In genomic region chr1:143096904-143097303, GRCm38 (mm10) we compare ENCODE assay signal across 20 mouse cellular contexts.
"Had no signal": no experiment of that assay in that cellular context is flagged by ENCODE, and none has a peak within 500 bp of the region (broad histone marks: within the 10 kb centered on the region; RNA-seq: fewer than 3 reads in every experiment).

No protein-coding gene starts in this region.

- H3K27ac ChIP-seq: liver, embryonic 15.5 days; lung, embryonic 15.5 days; macrophage; midbrain, embryonic 13.5 days; midbrain, embryonic 15.5 days; neural tube, embryonic 12.5 days had no signal

- H3K4me2 ChIP-seq: liver, embryonic 15.5 days; lung, embryonic 15.5 days; midbrain, embryonic 11.5 days; midbrain, embryonic 13.5 days; midbrain, embryonic 15.5 days; neural tube, embryonic 12.5 days had no signal

- H3K4me1 ChIP-seq: liver, embryonic 15.5 days; lung, embryonic 15.5 days; megakaryocyte, embryonic 14.5 days; midbrain, embryonic 13.5 days; midbrain, embryonic 15.5 days; neural tube, embryonic 12.5 days had no signal

- H3K4me3 ChIP-seq: liver, embryonic 15.5 days; lung, embryonic 15.5 days; megakaryocyte, embryonic 14.5 days; midbrain, embryonic 13.5 days; midbrain, embryonic 15.5 days; neural tube, embryonic 12.5 days had no signal

- H3K9ac ChIP-seq: liver, embryonic 15.5 days; liver, postnatal 0 days; lung, embryonic 15.5 days; midbrain, embryonic 13.5 days; midbrain, embryonic 15.5 days; neural tube, embryonic 12.5 days had no signal

- H3K36me3 ChIP-seq: liver, embryonic 15.5 days; lung, embryonic 15.5 days; midbrain, embryonic 13.5 days; midbrain, embryonic 15.5 days; neural tube, embryonic 12.5 days had no signal

- DNase-seq: liver, postnatal 0 days; lung, adult 2 months; lung, postnatal 14 days; lung, postnatal 36 days; right cerebral cortex, adult 18-20 months; right cerebral cortex, postnatal 25 days; right cerebral cortex, postnatal 4 days; spleen, adult 18-20 months; thymus, adult 18-20 months; thymus, postnatal 14 days; thymus, postnatal 36 days had no signal

- ATAC-seq: liver, postnatal 0 days; lung, postnatal 0 days; midbrain, embryonic 13.5 days; midbrain, embryonic 15.5 days had no signal

- H3K9me3 ChIP-seq: liver, embryonic 15.5 days; lung, embryonic 15.5 days; midbrain, embryonic 13.5 days; midbrain, embryonic 15.5 days; neural tube, embryonic 12.5 days had no signal

- H3K27me3 ChIP-seq: liver, embryonic 15.5 days; lung, embryonic 15.5 days; megakaryocyte, embryonic 14.5 days; midbrain, embryonic 13.5 days; midbrain, embryonic 15.5 days; neural tube, embryonic 12.5 days had no signal
